Mouse (Mus musculus): ENCODE measurements around the gene Asxl2. TPM values are rescaled to one million over a fixed set of nuclear protein-coding genes. Genes with fewer than 3 reads are reported as not detected.

Asxl2 gene
- polyA plus RNA-seq, 1 experiment from 2014 or later, result 13.4 TPM

Other genes with a start within 250 kb of the Asxl2 start
- 98.7 and 98.8 TPM in 2 replicates for gene Rab10, start 116.9 kb upstream of the Asxl2 start, polyA plus RNA-seq (2014; fragmentation: Nextera tagmentation; extraction: Ambion mirVana)
- gene Kif3c, start 61.7 kb upstream of the Asxl2 start, polyA plus RNA-seq (2014; fragmentation: Nextera tagmentation; extraction: Ambion mirVana), result 11.1 and 13.4 TPM in 2 replicates
- 27.4 and 36.4 TPM in 2 replicates for gene Dtnb, start 145.5 kb downstream of the Asxl2 start, polyA plus RNA-seq (2014; fragmentation: Nextera tagmentation; extraction: Ambion mirVana)

Data from embryonic facial prominence, embryonic 14.5 days (tissue).